Mouse (Mus musculus) layer of hippocampus, postnatal 14 days (tissue): ENCODE data around the gene Sec24b. TPM values are rescaled to one million over a fixed set of nuclear protein-coding genes. Genes with fewer than 3 reads are reported as not detected.
A peak's percentile ranks its signal among the peaks of the same experiment; 100 is the strongest.

ENCODE experiments used
- DNase-seq, 2 experiments: peaks; one replicate each; pipeline ENCODE4 v3.0.0; 2021 to 2022; ENCODE audit warnings: low spot score in 2 of 2, mixed read lengths in 1 of 2
- total RNA-seq, 2 experiments: library from RNA; stranded (reverse); gene quantifications; 2 replicates each; pipeline ENCODE4 v1.2.3; 2021

Gene Sec24b
- total RNA-seq, 2 experiments from 2014 or later: 59.4 to 60.7 TPM

DNA sequence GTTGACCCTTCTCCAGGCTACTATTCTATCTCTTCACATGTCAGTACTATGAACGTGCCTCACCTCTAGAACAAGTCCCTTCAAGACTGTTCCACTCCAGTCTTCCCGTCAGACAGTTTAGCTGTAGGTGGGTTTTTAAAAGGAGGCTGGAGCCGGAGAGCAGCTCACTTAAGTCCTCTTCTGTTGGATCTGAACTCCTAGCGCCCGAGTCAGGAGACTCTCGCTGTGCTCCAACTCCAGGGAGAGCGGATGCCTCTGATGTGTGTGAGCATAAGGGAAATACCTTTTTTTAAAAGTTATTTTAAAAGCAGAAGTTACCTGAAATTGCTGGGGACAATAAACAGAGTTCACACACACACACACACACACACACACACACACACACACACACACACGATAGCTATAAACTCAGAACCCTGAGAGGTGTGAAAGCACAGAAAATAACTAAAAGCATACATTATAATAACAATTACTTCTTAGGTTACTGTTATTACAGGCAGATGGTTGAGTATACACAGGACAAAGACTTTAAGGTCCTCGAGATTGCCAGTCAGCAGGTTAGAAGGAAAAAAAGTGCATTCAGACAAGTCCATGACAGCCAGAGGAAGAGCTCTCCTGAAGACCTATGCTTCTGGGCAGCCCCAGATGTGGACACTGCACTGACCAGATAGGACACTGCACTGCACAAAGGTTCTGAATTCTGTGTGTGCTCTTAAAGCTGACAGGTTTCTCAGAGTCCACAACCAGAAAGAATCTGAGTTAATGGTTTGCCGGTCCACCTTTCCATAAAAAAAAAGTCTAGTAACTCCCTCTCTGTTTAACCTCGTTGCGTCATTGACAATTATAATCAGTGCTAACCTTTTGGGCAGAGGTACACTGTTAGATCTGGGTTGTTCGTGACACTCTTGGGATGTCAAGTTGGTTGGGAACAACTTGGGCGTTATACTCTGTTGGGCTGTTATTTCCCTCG is 5.7 kb downstream of the Sec24b start:
- DNase-seq: no peak

DNA sequence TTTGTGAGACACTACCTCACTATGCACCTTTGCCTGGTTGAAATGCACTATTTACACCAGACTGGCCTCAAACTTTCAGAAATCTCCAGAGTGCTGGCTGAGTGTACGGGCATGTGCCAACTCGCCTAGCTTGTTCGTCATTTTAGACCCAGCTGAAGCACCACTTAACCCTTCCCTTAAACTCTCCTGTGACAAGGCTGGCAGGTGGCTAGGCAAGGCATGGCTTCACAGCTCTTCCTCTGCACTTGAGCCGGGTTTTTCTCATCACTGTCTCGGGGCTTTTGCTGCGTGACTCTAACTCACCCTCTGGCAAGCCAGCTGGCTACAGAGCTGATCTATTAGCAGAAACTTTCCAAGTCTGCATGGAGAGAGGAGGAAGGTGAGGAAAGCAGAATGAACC is 6.8 kb downstream of the Sec24b start:
- DNase-seq: no peak

DNA sequence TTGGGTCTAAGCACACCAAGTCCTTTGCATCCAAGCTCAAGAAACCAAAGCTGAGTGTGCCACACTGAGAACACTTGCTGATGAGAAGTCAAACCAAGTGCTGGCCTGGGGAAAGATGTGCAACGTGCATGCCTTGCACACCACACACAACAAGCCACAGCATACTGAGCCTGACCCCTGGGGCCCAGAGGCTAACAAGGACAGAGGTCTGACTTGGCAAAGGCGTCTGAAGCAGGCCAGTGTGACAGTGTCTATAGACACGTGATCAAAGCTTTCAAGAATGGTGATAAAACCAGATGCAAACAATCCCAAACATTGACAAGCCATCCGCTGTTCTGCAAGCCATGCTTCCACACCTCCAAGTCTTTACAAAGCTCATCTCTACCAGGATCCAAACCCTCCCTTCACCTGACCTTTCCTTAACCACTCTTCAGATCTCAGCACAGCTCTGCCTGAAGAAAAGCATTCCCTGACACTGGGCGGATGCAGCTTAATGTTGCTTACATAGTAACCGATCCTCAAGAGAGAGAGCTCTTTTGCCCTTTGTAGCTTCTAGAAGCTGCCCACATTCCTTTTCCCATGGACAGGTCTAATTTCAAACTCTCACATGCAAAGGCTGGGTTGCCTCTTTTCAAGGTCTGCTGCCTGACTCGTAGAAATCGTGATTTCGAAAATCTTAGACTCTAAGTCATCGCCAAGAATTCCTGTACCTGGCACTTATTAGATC is 7.8 kb downstream of the Sec24b start:
- DNase-seq: no peak

DNA sequence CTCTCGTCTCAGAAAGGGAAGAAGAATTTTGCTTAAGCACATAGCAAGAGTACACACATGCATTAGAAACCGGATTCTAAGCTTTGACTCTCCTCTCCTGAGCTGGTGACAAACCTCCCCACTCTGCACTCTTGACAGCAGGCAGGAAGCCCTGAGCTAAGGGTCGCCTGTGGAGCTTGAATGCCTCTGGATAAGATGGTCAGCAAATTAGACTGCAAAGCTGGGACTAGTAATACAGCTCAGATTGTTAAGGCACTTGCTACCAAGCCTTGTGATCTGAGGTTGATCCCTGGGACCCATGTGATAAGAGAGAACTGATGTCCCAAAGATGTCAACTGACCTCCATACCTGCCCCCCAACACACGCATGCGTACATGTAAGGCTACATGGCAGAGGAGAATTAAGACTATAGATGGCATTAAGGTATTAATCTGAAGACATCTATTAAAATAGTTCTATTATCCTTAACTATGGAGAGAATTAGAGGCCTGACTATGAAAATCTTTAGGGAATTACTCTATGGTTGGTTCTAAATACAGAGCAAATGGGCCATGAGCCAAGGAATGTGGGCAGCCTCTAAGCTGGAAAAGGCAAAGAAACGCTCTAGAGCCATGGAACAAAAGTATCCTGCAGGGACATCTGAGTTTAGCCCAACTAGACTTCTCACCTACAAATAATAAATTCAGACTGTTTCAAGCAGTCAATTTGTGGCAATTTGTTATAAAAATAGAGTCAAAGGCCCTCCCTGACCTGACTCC is 8.6 kb downstream of the Sec24b start:
- no peak for DNase-seq

DNA sequence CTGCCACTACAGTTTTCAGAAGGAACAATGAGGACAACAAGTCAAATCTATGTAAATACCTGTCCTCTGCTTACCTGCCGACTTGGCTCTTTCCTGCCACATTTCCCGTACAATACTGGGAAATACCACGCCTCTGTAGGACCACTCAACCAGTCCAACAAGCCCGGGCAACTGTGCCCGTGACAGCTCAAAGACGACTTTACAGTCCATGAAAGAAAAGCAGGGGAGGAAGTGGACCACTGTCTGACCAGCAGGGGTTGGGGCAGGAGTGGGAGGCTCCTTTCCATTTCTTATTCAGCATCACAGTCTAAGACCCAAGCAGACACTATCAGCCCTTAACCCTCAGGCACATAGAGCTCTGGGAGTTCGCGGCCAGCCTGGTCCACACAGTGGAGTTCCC is 9.2 kb downstream of the Sec24b start:
- no peak for DNase-seq

DNA sequence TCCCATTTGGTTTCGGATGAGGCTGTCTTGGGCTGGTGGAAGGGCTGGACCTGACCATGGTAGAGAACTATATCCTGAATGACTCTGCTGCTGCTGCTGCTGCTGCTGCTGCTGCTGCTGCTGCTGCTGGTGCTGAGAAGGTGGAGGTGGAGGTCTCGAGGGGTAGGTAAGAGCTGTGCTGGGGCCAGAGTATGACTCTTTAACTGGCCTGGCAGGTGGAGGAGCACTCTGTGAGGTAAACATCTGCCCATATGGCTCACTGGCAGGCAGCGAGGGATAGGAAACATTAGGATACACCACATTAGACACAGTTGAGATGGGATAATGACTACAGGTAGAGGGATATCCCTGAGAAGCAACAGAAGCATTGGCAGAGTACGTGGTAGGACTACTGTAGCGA is 20.6 kb downstream of the Sec24b start:
- DNase-seq: no peak

DNA sequence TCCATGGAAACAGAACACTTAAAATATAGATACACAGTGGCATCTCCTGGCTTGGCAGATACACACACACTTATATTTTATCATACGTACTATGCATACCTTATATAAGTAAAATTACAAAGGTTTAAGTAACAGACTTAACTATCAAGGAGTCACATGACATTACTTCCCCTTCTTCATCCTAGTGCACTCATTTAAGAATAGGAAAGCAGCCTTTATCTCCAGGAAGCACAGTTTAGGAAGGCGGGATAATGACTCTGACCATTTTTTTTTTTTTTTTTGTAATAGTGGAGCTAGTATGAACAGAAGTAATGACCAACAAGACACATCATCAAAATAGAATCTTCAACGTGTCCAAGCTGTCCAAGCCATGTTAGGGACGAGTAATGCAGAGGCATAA is 21.3 kb downstream of the Sec24b start:
- DNase-seq: no peak

DNA sequence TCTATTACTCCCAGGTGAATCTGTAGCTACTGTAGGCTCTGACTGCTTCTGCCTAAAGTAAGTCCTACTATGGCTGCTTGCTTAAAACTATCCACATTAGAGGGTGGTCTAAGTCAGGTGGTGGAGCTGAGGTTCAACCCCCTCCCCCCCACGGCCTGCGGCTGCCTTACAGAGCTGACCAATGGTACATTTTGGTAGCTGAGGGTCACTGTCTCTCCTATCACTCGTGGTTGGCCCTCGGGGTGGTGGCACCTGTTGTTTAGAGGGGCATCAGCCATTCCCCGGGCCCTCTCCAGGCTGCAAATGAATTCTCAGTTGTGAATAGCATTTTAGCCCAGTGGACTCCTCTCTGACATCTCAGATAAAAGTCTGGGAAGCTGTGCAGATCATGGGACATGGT is 32.6 kb downstream of the Sec24b start:
- DNase-seq: no peak

DNA sequence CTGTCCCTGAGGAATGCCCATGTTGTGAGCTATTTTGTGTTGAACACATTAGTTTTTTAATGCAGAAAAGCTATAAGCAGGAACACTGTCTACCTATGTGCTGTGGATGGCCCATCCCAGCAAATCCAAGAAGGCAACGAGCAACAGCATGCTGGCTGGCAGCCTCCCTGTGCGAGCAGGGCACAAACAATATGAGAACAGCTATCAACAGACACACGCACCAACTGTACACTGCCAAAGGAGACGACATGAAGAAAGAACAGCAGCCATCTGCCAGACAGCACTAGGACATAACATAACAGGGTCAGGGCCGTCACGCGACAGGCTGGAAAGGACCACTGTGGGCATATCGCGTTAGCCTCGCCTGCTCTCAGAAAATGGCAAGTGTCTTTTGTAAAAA is 35.2 kb downstream of the Sec24b start:
- DNase-seq: peak in 1 of 2 experiments; percentile 28

DNA sequence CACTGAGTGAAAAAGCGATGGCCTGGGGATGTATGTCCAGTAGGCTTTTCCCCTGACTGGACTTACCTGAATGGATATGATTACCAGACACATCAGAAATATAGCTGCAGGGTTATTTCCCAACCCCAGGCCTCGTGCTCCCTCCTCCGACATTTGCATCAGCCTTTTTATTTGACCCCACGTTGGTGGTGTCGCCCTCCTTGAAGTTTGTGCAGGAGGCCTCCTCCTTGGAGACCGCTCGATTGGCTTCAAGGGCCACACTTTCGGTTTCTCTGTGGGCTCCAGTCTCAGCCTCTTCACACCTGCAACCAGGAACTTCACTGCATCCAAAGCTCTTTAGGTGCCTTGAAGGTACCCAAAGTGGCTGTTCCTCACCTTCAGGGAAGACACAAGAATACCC is 35.8 kb downstream of the Sec24b start:
- DNase-seq: no peak

DNA sequence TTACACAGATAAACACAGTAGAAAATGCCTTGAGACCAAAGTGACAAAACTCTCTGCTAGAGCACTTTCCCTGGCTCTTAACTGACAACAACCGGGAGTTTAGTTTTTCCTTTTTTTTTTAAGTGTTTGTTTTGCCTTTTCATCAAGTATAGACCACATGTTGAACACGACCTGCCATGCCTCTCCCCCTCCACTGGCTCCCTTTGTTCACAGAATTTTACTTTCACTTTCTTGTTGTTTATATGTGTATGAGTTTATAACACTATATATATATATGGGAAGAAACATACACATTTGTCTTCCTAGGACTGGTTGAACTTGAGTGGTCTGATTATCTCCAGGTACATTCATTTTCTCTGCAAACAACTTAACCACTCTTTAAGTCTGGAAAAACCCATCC is 48.4 kb downstream of the Sec24b start:
- DNase-seq: no peak

DNA sequence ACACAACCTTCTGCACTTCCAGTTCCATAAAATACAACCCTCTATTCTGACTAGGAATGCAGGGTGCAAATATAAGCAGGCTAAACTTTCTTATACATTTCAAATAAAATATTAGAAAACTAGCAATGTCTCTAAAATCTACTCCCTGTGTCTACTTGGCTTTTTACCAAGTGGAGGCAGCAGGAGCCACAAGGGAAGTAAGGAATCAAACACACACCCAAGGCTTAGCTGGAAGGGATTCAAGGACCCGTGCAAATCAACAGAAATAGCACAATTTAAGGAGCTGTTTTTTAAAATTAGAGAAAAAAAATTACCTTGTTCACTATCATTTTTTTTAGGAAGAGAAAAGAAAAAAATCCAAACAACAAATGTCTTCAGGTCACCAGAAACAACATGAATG is 50.1 kb downstream of the Sec24b start:
- no peak for DNase-seq

DNA sequence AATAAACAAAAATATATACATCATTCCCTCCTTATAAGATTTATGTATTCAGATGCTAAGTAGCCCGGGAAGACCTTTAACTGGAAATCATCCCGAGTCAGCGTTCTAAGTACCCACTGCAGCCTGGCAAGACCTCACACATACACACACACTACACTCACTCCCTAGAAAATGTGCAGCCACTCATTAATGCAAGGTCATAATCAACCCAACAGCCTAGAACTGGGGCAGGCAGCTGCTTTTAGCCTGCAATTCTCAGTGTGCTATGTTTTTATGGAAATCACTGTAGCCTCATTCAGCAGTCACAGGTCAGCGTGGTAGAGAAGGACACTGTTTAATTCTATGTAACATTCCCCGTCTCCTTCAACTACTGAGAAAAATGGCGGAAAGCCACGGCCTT is 55.2 kb downstream of the Sec24b start:
- DNase-seq: no peak

DNA sequence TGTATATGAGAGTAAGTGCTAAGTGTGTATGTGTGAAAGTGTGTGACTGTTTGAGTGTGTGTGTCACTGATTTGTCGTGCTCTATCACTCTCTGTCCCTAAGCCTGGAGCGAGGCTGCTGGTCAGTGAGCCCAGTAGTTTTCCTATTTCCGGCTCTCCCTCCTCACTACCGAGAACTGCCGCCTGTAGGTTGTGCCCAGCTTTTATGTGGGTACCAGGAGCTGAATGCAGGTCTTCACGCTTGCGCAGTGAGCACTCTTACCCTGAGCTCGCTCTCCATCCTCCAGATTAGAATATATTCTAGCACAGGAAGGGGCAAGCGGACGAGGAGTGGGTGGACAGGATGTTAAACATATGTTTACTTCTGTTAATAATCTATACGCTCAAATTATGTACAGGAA is 60.4 kb downstream of the Sec24b start:
- no peak for DNase-seq

DNA sequence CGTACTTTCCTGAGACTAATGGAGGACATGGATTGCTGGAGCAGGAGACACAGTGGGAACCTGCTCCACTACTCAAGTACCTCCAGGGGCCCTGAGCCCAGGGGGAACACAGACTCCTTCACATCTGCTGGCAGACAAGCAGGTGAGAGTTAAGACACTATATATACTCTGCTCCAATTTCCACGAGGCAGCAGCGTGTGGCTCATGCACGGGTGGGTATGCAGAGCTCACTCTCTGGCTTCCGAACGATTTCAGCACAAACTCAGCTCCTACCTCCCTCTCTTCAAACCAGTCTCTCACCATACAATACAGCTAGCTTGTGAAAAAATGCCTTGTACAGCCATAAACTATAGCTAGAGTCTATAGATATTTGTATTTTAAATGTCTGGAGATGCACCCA is 62.8 kb downstream of the Sec24b start:
- no peak for DNase-seq

DNA sequence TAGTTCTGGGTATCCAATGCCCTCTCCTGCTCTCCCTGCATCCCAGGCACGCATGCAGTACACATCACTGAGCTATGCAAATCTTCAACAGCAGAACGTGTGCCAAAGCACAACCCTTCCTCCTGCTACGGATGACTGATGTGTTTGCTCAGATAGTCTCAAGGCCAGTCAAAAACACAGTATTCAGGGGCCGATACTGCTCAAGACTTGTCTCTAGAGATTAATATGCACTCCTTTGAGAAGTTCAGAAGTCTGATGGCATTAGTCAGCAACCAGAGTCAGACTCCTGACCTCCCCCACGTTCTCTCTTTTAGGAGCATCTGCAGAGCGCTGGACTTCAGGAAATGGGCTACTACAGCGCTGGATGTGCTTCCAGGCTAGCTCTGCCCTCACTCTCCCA is 63.4 kb downstream of the Sec24b start:
- no peak for DNase-seq

DNA sequence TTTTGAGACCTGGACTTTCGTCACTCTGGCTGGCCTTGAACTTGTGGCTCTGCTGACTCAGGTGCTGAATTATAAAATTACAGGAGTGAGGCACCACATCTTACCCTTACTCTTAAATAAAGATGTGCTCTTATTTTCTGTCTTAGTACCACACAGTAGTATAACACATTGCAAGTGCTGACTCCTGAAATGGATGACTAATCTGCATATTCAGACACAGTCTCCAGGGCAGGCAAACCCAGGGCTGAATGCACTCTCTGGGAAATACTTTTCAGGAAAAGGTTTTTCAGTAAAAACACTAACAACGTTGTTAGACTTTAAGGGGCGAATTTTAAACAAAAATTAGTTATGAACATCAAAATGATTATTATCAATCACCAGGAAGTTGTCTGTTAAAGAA is 64.0 kb downstream of the Sec24b start:
- DNase-seq: no peak

DNA sequence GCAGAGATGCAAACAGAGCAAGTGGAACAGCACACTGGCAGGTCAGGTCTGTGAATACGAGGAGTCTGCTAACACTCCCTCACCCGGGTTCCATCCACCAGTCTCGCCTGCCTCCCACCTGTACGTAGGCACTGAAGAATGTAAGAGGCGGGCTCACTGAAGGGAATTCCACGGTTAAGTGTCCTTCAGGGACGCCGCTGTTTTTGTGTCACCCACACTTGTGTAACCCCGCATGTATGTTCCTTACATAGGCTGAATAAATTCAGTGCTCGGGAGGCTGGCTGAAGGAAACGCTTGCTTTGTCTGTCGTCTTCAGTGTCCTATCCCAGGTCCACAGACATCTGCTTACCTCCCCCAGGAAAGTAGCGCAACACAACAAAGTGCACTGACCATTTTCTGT is 74.1 kb downstream of the Sec24b start:
- DNase-seq: no peak

DNA sequence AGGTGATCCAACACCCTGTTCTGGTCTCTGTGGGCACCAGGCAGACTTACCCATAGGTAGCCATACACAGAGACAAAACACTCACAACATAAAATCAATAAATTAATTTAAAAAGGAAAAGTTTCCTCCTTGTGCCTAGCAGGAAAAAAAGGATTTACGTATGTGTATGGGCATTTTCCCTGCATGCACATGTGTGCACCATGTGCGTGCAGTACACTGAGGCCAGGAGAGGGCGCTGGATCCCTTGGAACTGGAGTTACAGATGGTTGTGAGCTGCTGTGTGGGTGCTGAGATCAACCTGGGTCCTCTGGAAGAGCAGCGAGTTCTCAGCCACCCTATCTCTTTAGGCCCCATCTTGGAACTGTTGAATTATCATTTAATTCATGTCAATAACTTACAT is 76.0 kb downstream of the Sec24b start:
- DNase-seq: no peak

DNA sequence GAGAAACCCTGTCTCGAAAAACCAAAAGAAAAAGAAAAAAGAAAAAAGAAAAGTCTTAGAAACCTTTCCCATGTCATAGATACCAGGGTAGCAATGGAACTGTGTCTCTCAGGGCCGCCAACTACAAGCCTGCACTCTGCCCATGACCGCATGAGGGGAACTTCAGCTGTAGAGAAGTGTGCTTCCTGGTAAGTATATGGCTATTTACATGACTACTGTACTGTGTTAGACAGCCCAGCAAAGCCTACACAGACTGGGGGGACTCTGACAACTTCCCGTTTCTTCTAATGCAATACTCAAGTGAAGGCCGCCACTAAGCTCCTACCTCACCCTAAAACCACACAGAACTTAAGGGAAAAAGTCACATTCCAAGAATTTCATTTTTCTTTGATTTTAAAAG is 76.6 kb downstream of the Sec24b start:
- DNase-seq: no peak

DNA sequence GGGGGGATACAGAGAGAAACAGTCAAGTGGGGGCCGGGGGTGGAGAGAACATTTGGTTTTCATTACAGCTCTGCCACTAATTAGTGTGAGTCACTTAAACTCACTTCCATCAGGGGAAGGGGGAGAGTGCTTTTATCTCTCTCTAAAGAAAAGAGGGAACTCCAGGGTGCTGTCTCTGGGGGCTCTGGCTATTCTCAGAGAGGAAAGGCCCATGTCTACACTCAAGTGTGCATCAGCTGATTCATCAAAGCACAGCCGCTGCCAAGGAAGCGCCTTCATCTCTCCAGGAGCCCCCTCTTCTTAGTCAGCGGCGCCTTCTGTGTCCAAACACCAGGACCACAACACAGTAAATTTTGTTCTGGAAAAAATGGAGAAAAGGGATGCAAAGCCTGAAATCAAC is 79.1 kb downstream of the Sec24b start:
- no peak for DNase-seq

DNA sequence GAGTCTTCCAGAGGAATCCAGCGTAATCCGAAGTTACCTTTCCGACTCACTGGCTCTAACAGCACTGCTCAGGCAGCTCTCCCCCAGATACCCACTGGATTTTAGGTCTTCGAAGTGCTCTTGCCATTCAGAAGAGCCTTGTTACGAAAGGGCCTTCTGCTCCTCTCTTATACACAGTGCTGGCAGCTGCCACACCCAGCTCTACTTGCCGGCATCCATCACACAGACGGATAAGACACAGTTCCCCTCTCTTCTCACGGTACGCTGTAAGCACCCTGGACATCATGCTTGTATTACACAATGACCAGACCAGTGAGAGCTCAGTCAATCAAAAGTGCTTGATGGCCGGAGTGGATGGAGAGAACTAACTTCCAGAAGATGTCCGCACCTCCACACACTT is 79.6 kb downstream of the Sec24b start:
- DNase-seq: no peak
